In the genomic region with DNA sequence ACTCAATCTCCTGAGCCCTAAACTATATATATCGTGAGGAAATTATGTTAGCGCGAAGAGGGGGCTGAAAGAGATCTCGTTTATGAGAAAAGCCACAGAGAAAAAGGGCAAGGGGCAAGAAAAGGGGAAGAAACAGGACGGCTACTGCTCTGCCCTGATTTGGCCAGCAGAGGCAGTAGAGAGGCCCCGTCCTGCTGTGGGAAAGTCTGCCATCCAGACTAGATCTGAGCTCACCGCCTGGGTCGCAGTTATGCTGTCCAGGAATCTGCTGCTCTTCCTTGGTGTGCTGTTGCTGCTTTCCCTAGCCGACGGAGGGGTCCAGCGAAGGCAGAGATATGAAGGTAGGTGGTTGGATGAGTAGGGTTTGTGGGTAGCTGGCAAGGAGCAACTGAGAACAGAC, we compare ENCODE assay signal across 10 mouse cellular contexts. TPM values are rescaled to one million over a fixed set of nuclear protein-coding genes. Genes with fewer than 3 reads are reported as not detected.
DNase-seq lines count a peak whose midpoint lies in the region; ATAC-seq and TF ChIP-seq lines count a peak whose summit lies in the region.
"Had no signal": no experiment of that assay in that cellular context is flagged by ENCODE, and none has a peak within 500 bp of the region (broad histone marks: within the 10 kb centered on the region; RNA-seq: fewer than 3 reads in every experiment).

TSS of gene Wfdc10 (plus strand) at position 189 of the 400 bp plus-strand sequence.

- ATAC-seq in hindbrain, embryonic 14.5 days (ENCODE audit: low FRiP score): no peak
- ATAC-seq in hindbrain, embryonic 13.5 days (ENCODE audit: low FRiP score): no peak
- no peak for ATAC-seq in embryonic facial prominence, embryonic 11.5 days (replicated peaks; ENCODE audit: insufficient number of reproducible peaks, low FRiP score, low TSS enrichment, low read depth)
- ATAC-seq in limb, embryonic 14.5 days (ENCODE audit: low FRiP score, low read depth): no peak

- no peaks in the 10 kb centered on the region for H3K4me1 ChIP-seq in hindbrain, embryonic 14.5 days (replicated peaks; ENCODE audit: control insufficient read depth, insufficient read depth, low read length)
- no peaks in the 10 kb centered on the region for H3K4me1 ChIP-seq in hindbrain, embryonic 13.5 days (replicated peaks)
- H3K4me1 ChIP-seq in E14TG2a.4 (replicated peaks; ENCODE audit: low read depth, low read length): peaks cover 14% of the 10 kb centered on the region
- no peaks in the 10 kb centered on the region for H3K4me1 ChIP-seq in embryonic facial prominence, embryonic 11.5 days (ENCODE audit: control insufficient read depth, insufficient read depth, low read length)
- no peaks in the 10 kb centered on the region for H3K4me1 ChIP-seq in limb, embryonic 14.5 days (ENCODE audit: control insufficient read depth, insufficient read depth, low read length)
- H3K4me1 ChIP-seq: embryonic facial prominence, embryonic 13.5 days; limb, embryonic 13.5 days had no signal

- no peak within 1 kb of the TSS for H3K4me3 ChIP-seq in hindbrain, embryonic 14.5 days (replicated peaks; ENCODE audit: low read length)
- H3K4me3 ChIP-seq in hindbrain, embryonic 13.5 days: no peak within 1 kb of the TSS
- peak within 1 kb of the TSS; percentile 29 for H3K4me3 ChIP-seq in E14TG2a.4 (replicated peaks; ENCODE audit: low read length)
- no peak within 1 kb of the TSS for H3K4me3 ChIP-seq in embryonic facial prominence, embryonic 11.5 days (ENCODE audit: low read depth, low read length)
- H3K4me3 ChIP-seq in limb, embryonic 14.5 days (replicated peaks; ENCODE audit: low read length): no peak within 1 kb of the TSS
- H3K4me3 ChIP-seq: embryonic facial prominence, embryonic 13.5 days; limb, embryonic 13.5 days had no signal

- TF ChIP-seq POLR2A in limb, embryonic 14.5 days (IDR thresholded peaks at IDR 0.05; ENCODE audit: borderline replicate concordance, extremely low read depth, insufficient read depth, insufficient read length): no peak

- H3K9ac ChIP-seq in hindbrain, embryonic 14.5 days: no peak within 1 kb of the TSS
- H3K9ac ChIP-seq in hindbrain, embryonic 13.5 days: no peak within 1 kb of the TSS
- no peak within 1 kb of the TSS for H3K9ac ChIP-seq in embryonic facial prominence, embryonic 11.5 days (replicated peaks; ENCODE audit: low read length)
- H3K9ac ChIP-seq in limb, embryonic 14.5 days (ENCODE audit: low read depth, low read length, severe bottlenecking): no peak within 1 kb of the TSS
- H3K9ac ChIP-seq: embryonic facial prominence, embryonic 13.5 days; limb, embryonic 13.5 days had no signal

- H3K27me3 ChIP-seq in hindbrain, embryonic 14.5 days (ENCODE audit: control insufficient read depth, insufficient read depth, low read length): no peaks in the 10 kb centered on the region
- H3K27me3 ChIP-seq in hindbrain, embryonic 13.5 days: no peaks in the 10 kb centered on the region
- peaks cover 21% of the 10 kb centered on the region for H3K27me3 ChIP-seq in E14TG2a.4 (ENCODE audit: insufficient read depth, low read length)
- H3K27me3 ChIP-seq in embryonic facial prominence, embryonic 11.5 days (ENCODE audit: control insufficient read depth, insufficient read depth, low read length): no peaks in the 10 kb centered on the region
- H3K27me3 ChIP-seq in limb, embryonic 14.5 days (ENCODE audit: control insufficient read depth, insufficient read depth, low read length): no peaks in the 10 kb centered on the region

- WGBS in hindbrain, embryonic 14.5 days: 23% methylated on average over 11 of the region's 11 CpGs
- WGBS in hindbrain, embryonic 13.5 days: 27% methylated on average over 11 of the region's 11 CpGs
- 16% methylated on average over 11 of the region's 11 CpGs for WGBS in embryonic facial prominence, embryonic 11.5 days
- WGBS in limb, embryonic 14.5 days: 18% methylated on average over 11 of the region's 11 CpGs

- DNase-seq in hindbrain, embryonic 14.5 days (ENCODE audit: low spot score): peak; percentile 61
- peak; percentile 9 for DNase-seq in adrenal gland, adult 8-10 months
- peak; percentile 69 for DNase-seq in embryonic facial prominence, embryonic 11.5 days (ENCODE audit: low spot score)
- peak; percentile 36 for DNase-seq in limb, embryonic 14.5 days (ENCODE audit: low spot score)
- DNase-seq in ovary, postnatal 36 days (ENCODE audit: low spot score): peak; percentile 61
- DNase-seq in adipocyte (ENCODE audit: low spot score): no peak

- no peaks in the 10 kb centered on the region for H3K9me3 ChIP-seq in hindbrain, embryonic 14.5 days (ENCODE audit: control insufficient read depth, low read length)
- H3K9me3 ChIP-seq in hindbrain, embryonic 13.5 days: no peaks in the 10 kb centered on the region
- H3K9me3 ChIP-seq in E14TG2a.4 (ENCODE audit: low read length): no peaks in the 10 kb centered on the region
- no peaks in the 10 kb centered on the region for H3K9me3 ChIP-seq in embryonic facial prominence, embryonic 11.5 days (replicated peaks; ENCODE audit: control insufficient read depth, low read length)
- no peaks in the 10 kb centered on the region for H3K9me3 ChIP-seq in limb, embryonic 14.5 days (ENCODE audit: control insufficient read depth, low read length)
- H3K9me3 ChIP-seq: embryonic facial prominence, embryonic 13.5 days; limb, embryonic 13.5 days had no signal

- no peak within 1 kb of the TSS for H3K27ac ChIP-seq in hindbrain, embryonic 14.5 days
- H3K27ac ChIP-seq in hindbrain, embryonic 13.5 days: no peak within 1 kb of the TSS
- H3K27ac ChIP-seq in embryonic facial prominence, embryonic 11.5 days (replicated peaks; ENCODE audit: low read depth, low read length): no peak within 1 kb of the TSS
- H3K27ac ChIP-seq in limb, embryonic 14.5 days (replicated peaks; ENCODE audit: low read depth, low read length): no peak within 1 kb of the TSS
- H3K27ac ChIP-seq: embryonic facial prominence, embryonic 13.5 days; limb, embryonic 13.5 days had no signal

- no peak within 1 kb of the TSS for H3K4me2 ChIP-seq in hindbrain, embryonic 14.5 days (replicated peaks)
- H3K4me2 ChIP-seq in hindbrain, embryonic 13.5 days: no peak within 1 kb of the TSS
- no peak within 1 kb of the TSS for H3K4me2 ChIP-seq in embryonic facial prominence, embryonic 11.5 days (ENCODE audit: low read depth, low read length)
- no peak within 1 kb of the TSS for H3K4me2 ChIP-seq in limb, embryonic 14.5 days (replicated peaks; ENCODE audit: low read depth, low read length, severe bottlenecking)
- H3K4me2 ChIP-seq: embryonic facial prominence, embryonic 13.5 days; limb, embryonic 13.5 days had no signal

- no peaks in the 10 kb centered on the region for H3K36me3 ChIP-seq in hindbrain, embryonic 14.5 days (replicated peaks; ENCODE audit: control insufficient read depth, insufficient read depth)
- no peaks in the 10 kb centered on the region for H3K36me3 ChIP-seq in hindbrain, embryonic 13.5 days
- no peaks in the 10 kb centered on the region for H3K36me3 ChIP-seq in E14TG2a.4 (ENCODE audit: insufficient read depth, low read length)
- no peaks in the 10 kb centered on the region for H3K36me3 ChIP-seq in embryonic facial prominence, embryonic 11.5 days (replicated peaks; ENCODE audit: control insufficient read depth, insufficient read depth, low read depth, low read length)
- H3K36me3 ChIP-seq in limb, embryonic 14.5 days (ENCODE audit: control insufficient read depth, insufficient read depth, low read length): no peaks in the 10 kb centered on the region
- H3K36me3 ChIP-seq: embryonic facial prominence, embryonic 13.5 days; limb, embryonic 13.5 days had no signal

- TF ChIP-seq CTCF in E14TG2a.4 (conservative IDR thresholded peaks at IDR 0.05; ENCODE audit: low read length): peak; percentile 99

RNA-seq across cellular contexts. Expression of gene Wfdc10, which starts in this region (rescaled TPM):
- not detected in 2 replicates for polyA plus RNA-seq in hindbrain, embryonic 14.5 days (2014; fragmentation: Nextera tagmentation; extraction: Ambion mirVana)
- not detected in 2 replicates for polyA plus RNA-seq in hindbrain, embryonic 13.5 days (2015; fragmentation: Nextera tagmentation; extraction: Ambion mirVana)
- total RNA-seq in adrenal gland, adult 8-10 months (2022): not detected
- polyA plus RNA-seq in embryonic facial prominence, embryonic 11.5 days (2014; fragmentation: Nextera tagmentation; extraction: Ambion mirVana): not detected in 2 replicates
- 0.31 and 0.37 TPM in 2 replicates for polyA plus RNA-seq in limb, embryonic 14.5 days (2012; rRNA removed)
- polyA plus RNA-seq in limb, embryonic 14.5 days (2014; fragmentation: Nextera tagmentation; extraction: Ambion mirVana): 0.68 TPM in 1 of 2 replicates, not detected in the other
- polyA plus RNA-seq: embryonic facial prominence, embryonic 13.5 days; limb, embryonic 13.5 days had no signal

Comparison
In these comparisons a context has a peak if more than half of its experiments do, and no peak if none do; other contexts are left out.
1. Peak in DNase-seq in hindbrain, embryonic 14.5 days; RNA of the gene not detected or under 1 TPM.
2. Peak in DNase-seq in adrenal gland, adult 8-10 months; RNA of the gene not detected or under 1 TPM.
3. Peak in DNase-seq in embryonic facial prominence, embryonic 11.5 days; RNA of the gene not detected or under 1 TPM.
4. Peak in DNase-seq in limb, embryonic 14.5 days; RNA of the gene not detected or under 1 TPM.